Mouse (Mus musculus) T-helper 1 cell (primary cell): ENCODE data around the gene Nipbl.
"Not testable (repeated sequence)": the region's sequence is repeated elsewhere in the genome, so short reads cannot be mapped to it uniquely, and the experiment has no call there.

ENCODE experiments used
- in situ Hi-C: fragments of 300-600 bp; cut with MboI, MseI; formaldehyde crosslinking; loops from one replicate; pipeline ENCODE4 v1.15.1; 2025; ENCODE audit warnings: high pct_unique_total_duplicates

Nipbl gene

DNA sequence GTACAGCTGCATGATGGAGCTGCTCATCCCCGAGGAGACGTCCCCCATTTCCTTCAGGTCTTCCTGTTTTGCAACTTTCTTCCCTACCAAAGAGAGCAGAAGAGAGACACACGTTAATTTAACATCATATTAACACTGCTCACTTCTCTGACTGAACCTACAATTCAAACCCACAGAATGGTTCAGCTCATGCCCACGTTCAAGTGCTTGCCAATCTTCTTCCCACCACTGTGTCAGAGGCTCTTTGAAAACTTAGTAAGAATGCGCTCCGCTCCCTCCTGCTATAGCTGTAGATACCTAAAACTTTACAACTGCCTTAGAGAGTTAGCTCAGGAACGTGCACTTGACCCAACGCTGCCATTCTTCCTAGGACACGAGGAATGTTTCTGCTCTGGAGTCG is 141.3 kb downstream of the Nipbl start:
- in situ Hi-C loops = no loop called here

DNA sequence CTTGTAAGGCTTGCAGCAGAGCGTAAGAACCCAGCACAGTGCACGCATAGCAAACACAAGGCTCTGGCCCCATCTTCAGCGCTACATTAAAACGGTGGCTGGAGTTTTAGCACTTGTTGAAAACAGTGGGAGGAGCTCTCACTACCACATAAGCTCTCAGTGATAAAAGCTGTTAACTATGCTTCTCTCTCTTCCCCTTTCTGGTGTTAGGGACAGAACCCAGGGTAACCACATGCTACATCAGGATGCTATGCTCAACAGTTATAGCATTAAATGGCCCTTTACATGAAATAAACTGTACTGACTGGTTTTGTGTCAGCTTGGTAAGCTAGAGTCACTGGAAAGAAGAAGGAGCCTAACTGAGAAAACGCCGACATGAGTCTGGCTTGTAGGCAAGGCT is 150.1 kb downstream of the Nipbl start:
- in situ Hi-C loops = no loop called here

DNA sequence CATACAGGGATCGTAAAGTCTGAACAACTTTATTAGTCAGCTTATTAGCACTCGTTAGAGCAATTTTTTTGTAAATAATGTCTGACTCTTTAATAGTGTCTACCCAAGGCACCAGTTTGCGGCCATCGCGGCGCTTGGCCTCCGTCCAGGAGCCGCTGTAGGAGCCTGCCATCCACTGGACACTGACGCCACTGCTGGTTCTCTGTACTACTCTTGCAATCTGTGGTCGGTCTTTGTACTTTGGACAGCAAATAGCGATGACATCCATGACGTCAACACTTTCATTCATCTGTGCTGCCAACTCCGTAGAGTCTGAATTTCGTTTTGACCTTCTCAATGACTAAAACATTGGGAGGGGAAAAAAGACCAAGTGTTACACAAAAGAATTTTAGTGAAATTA is 153.0 kb downstream of the Nipbl start:
- in situ Hi-C loops = no loop called here

DNA sequence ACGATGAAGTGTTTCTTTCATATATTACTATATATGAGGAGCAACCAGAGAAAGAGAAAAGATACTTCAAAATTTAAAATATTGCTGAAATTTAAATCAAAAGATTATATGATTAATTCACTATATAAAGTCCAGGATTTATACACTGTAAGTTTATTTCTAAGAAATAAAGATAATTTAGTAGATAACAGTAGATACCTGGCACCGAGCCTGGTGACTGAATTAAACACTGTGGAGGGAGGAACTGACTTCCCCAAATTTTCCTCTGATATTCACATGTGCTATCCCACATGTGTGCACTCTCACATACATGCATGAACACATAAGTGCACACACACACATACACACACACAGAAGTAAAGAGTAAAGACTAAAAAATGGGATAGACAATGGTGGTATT is 162.1 kb downstream of the Nipbl start:
- in situ Hi-C loops = no loop called here

DNA sequence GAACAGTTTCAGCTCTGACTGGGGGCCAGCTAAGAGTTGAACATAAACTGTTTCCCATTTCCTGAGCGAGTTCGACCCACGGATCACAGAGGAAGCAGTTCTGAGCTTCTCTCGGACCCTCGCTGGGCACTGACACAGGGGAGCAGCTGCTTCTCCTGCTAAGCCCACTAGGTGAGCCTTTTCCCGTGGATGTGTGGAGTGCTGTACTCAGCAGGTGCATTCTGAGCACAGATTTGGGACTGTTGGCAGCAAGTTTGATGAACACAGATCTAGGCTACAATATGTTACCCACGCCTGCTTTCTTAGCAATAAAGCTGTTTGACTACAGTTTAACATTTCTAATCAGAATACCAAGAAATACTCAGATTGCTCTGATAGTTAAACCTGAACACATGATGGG is 162.6 kb downstream of the Nipbl start:
- in situ Hi-C loops = no loop called here

DNA sequence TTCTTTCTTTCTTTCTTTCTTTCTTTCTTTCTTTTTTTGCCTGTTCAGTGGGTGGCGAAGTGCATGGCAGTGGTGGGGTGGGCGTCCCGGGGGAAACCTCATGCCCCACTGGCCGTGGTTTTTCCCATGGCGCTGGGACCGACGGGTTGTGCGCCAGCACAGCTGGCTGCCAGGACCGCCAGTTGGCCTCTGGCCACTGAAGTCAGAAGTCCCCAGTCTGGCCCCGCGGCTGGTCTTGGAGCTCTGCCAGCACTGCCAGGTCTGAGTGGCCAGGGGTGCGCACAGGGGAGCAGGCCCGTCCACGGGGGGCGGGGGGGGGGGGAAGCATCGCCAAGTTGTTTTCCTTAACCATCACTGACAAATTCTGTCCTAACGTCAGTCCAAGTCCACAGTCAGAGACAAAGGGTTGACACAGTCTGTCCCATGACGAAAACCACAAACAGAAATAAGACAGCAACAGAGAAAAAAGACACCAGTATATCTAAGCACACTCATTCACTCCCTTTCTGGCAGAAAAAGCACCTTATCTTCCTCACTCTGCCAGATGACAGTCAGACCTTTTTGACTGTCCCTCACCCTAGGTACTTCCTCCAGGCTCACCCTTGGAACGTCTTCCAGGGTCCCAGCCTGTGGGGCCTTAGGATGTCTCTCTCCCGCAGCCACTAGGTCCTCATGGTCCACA is 164.2 kb downstream of the Nipbl start:
- in situ Hi-C loops = no loop called here

DNA sequence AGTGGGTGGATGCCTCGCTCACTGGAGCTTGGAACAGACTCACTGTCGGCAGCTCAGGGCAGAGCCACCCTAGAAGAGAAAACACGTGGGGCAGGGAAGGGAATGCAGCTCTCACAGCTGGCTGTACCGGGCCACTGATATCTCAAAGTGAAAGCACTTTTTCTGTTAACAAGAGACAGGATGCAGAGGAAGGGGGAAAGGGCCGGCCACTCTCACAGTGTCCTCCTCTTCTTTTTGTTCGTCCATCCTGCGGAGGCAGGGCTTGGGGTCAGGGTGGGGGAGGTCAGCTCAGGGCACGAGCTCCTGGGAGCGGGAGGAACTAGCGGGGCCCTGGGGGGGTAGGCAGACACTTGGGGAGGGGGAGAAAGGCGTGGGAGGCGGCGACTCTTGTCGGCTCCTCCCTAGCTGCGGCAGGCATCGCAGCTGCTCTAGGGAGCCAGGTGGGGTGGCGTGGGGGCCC is 164.9 kb downstream of the Nipbl start:
- in situ Hi-C loops = no loop called here

DNA sequence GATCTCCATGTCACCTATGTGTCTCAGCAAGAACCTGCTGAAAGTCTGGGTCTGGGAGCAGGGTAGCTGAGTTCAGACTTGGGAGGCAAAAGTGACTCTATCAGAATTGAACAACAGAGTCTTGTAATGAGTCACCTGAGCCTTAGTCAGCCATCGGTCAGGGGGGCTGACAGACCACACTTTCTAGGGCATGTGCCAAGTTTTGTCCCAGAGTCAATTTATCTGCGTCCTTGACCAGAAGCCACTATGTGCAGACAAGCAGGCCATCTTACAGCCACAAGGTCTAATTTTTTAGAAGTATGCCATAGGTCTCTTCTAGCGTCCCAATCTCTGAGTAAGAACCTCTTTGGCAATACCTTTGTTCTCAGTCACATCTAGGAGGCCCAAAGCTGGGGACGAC is 166.3 kb downstream of the Nipbl start:
- in situ Hi-C loops = not testable (repeated sequence)

DNA sequence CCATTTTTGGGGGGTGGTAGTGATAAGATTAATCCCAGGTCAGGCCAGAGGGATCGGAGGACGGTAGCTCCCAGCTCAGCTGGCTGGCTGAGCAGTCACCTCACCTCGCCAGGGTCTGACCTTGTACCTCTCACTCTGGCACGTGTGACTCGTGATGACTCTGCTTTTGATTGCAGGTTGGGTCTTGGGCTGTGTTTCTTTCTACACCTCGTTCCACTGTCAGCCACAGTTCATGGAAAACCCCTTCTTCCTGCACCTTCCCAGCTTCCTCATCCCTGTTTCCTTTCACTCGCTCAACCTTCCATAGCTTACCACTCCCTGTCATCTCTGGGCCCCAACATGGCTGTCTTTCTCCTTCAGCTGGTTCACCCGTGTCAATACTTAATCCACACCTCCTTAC is 172.3 kb downstream of the Nipbl start:
- in situ Hi-C loops = no loop called here

DNA sequence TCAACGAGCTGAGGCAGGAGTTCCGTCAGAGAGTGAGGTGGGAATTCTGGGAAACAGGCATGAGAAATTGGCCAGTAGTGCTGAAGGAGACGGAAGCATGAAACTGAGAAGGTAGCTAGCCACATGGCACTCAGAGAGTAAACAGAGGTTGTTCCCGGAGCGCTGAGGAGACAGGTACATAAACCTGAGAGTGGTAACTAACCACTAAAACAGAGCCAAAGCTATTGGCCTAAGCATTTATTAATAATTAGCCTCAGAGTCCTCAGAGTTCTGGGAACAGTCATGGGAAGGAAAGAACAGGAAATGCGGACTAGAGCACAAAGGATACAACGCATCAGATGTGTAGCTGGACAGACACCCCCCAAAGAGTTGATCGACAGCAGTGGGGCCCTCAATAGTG is 176.0 kb downstream of the Nipbl start:
- in situ Hi-C loops = no loop called here

DNA sequence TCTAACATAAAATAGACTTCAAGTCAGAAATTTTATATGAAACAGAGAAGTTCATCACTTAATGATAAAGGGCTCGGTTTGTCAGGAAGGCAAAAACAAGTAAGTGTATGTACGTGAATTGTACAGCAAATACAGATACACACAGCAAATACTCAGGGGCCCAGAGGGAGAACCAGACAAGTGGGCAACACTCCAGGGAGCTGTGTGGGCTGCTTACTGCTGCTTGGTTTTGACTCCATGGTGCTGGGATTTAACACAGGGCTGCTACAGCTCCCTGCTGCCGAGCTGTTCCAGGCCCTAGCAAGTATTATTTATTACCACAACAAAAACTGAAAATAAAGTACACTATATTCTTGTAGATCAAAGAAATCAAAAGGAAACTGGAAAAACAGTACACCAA is 177.1 kb downstream of the Nipbl start:
- in situ Hi-C loops = no loop called here

DNA sequence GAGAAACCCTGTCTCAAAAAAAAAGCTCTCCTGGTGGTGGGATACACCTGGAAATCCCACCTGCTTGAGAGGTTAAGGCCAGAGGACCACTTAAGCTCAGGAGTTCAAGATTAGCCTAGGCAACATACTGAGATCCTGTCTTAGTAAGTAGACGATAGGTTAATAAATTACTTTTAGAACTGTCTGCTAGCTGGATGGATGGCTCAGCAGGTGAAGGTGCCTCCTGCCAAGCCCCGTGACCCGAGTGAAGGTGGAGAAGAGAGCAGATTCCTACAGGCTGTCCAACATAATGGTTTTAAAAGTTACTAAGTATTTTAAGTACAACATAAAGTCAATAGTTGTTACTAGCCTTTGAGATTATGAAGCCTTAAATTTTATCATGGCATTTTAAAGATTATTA is 178.3 kb downstream of the Nipbl start:
- in situ Hi-C loops = no loop called here
